Mouse (Mus musculus) adrenal gland, postnatal 4 days (tissue): ENCODE data around the gene Gm3685. TPM values are rescaled to one million over a fixed set of nuclear protein-coding genes. Genes with fewer than 3 reads are reported as not detected.
"Not testable (repeated sequence)": the region's sequence is repeated elsewhere in the genome, so short reads cannot be mapped to it uniquely, and the experiment has no call there.

Experiments
- DNase-seq, 2 experiments: peaks; one replicate each; pipeline ENCODE4 v3.0.0; 2021 to 2022; ENCODE audit warnings: low spot score in 2 of 2, mixed read lengths in 2 of 2
- long read RNA-seq, 2 experiments: library from polyadenylated mRNA; stranded (forward); transcript quantifications; one replicate each; pipeline ENCODE4 v2.0.0; 2021
- total RNA-seq, 2 experiments: library from RNA; stranded (reverse); gene quantifications; 2 replicates each; pipeline ENCODE4 v1.2.3; 2021

Gm3685 gene
- not detected for total RNA-seq
- long read RNA-seq, experiment 1, result 0 reads
- long read RNA-seq, experiment 2, result 0 reads

GRCm38 (mm10) chr14:7044870-7045269 is at the start of gene Gm3685:
Gm3685 (minus strand) TSS chr14:7044970.
- DNase-seq, result not testable (repeated sequence)

- not testable (repeated sequence) for DNase-seq
Measured at GRCm38 (mm10) chr14:7026781-7027749, 17.7 kb downstream of the Gm3685 start, which contains the start of gene Gm10406. Gm10406 (minus strand) TSS chr14:7027449.

- not testable (repeated sequence) for DNase-seq
Measured at GRCm38 (mm10) chr14:7026274-7026673, 18.5 kb downstream of the Gm3685 start.

Other genes with a start within 250 kb of the Gm3685 start
- not detected for gene Gm3642, start 204.7 kb downstream of the Gm3685 start, total RNA-seq
- under 1 TPM in 1 of 2 experiments, not detected in 1; 0.34 TPM for gene Gm3667, start 155.0 kb downstream of the Gm3685 start, total RNA-seq
- gene Gm6356, start 71.2 kb downstream of the Gm3685 start, total RNA-seq, result not detected
- under 1 TPM in 1 of 2 experiments, not detected in 1; 0.22 TPM for gene Gm10406, start 17.5 kb downstream of the Gm3685 start, total RNA-seq
- under 1 TPM in 1 of 2 experiments, not detected in 1; 0.78 TPM for gene Gm3696, start 55.7 kb upstream of the Gm3685 start, total RNA-seq
- not detected for gene Gm6676, start 80.4 kb upstream of the Gm3685 start, total RNA-seq
- gene Gm3512, start 129.6 kb upstream of the Gm3685 start, total RNA-seq, result under 1 TPM; 0.48 to 0.54 TPM
- not detected for gene Gm16434, start 149.6 kb upstream of the Gm3685 start, total RNA-seq
- not detected for gene Gm3727, start 219.7 kb upstream of the Gm3685 start, total RNA-seq